Mouse (Mus musculus): ENCODE results near the gene Myof.

Gene Myof

DNA sequence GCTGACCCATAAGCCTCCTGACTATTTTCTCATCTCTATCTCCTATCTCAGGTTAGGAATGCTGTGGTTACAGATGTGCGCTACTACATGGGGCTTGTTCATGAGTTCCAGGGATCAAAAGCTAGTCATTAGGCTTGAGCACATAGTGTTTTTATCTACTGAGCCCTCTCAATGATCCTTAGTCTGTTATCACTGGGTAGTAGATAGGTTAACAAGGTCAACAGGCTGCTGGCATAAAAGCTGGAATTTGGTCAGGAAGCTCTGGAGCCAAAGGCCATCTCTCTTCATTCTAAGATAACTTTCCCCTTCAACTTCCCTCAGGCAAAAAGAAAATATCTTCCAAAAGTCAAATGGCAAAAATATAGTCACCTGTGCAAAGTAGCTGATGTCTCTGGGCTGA is 183.1 kb downstream of the Myof start:
- DNase-seq: no peak

- DNase-seq: no peak
Observed at GRCm38 (mm10) chr19:37858406-37859081, 184.8 kb downstream of the Myof start.

- no peak for DNase-seq
Observed at GRCm38 (mm10) chr19:37852056-37852455, 191.3 kb downstream of the Myof start.

DNA sequence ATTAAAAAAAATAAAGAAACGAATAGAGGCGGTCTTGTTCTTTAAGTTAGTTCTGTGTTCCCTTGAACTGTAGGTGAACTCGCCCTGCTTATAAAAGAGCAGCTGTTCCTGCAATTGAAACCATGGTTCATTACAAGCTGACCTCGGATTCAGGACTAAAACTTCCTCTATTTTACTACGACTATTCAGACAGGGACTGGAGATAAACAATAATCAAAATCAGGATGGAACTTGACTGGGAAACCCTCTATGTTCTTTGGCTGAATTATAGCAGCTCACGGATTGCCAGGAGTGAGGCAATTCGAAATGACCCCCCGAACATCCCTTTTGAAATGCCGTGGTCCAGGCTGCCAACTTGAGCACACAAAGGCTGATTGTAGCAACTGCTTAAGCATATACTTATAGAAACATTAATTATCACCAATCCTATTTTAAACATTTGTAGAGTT is 191.8 kb downstream of the Myof start:
- no peak for DNase-seq
